Mouse (Mus musculus): ENCODE measurements around the gene Wee2.

Gene Wee2

GRCm38 (mm10) chr6:40436047-40436483 lies 2.8 kb upstream of the Wee2 start, which contains the start of gene E330009J07Rik:
E330009J07Rik (minus strand) TSS chr6:40436135.
- peak; percentile 93 for DNase-seq

- peak; percentile 13 for DNase-seq
Observed at GRCm38 (mm10) chr6:40439731-40440130, 843 bp downstream of the Wee2 start.

- DNase-seq: peak; percentile 18
Observed at GRCm38 (mm10) chr6:40441276-40441675, 2.4 kb downstream of the Wee2 start.

GRCm38 (mm10) chr6:40441755-40442154 lies 2.9 kb downstream of the Wee2 start:
- peak; percentile 19 for DNase-seq

GRCm38 (mm10) chr6:40443281-40443928 lies 4.5 kb downstream of the Wee2 start:
- no peak for DNase-seq

GRCm38 (mm10) chr6:40448626-40449025 lies 9.7 kb downstream of the Wee2 start:
- no peak for DNase-seq

- DNase-seq: peak; percentile 23
Observed at GRCm38 (mm10) chr6:40454436-40455041, 15.7 kb downstream of the Wee2 start.

GRCm38 (mm10) chr6:40465710-40466109 lies 26.8 kb downstream of the Wee2 start:
- no peak for DNase-seq

GRCm38 (mm10) chr6:40470916-40471719 lies 32.2 kb downstream of the Wee2 start, which contains the start of gene Ssbp1:
Ssbp1 (plus strand) TSS chr6:40471352.
- DNase-seq: peak; percentile 92

- DNase-seq: peak; percentile 14
Observed at GRCm38 (mm10) chr6:40471720-40472010, 32.8 kb downstream of the Wee2 start.

GRCm38 (mm10) chr6:40476132-40476531 lies 37.2 kb downstream of the Wee2 start:
- DNase-seq: no peak

- DNase-seq: no peak
Observed at GRCm38 (mm10) chr6:40479705-40480104, 40.8 kb downstream of the Wee2 start.

GRCm38 (mm10) chr6:40482318-40482717 lies 43.4 kb downstream of the Wee2 start:
- DNase-seq: no peak

GRCm38 (mm10) chr6:40490933-40491332 lies 52.0 kb downstream of the Wee2 start, which contains the start of gene Tas2r137:
Tas2r137 (plus strand) TSS chr6:40491233.
- DNase-seq: no peak

GRCm38 (mm10) chr6:40493229-40493628 lies 54.3 kb downstream of the Wee2 start, which contains the start of gene Tas2r108:
Tas2r108 (plus strand) TSS chr6:40493529.
- DNase-seq: no peak

All from cerebellum, adult 9-10 months (tissue).